Comparison of ENCODE assay signal across 25 mouse cellular contexts in the genomic region with DNA sequence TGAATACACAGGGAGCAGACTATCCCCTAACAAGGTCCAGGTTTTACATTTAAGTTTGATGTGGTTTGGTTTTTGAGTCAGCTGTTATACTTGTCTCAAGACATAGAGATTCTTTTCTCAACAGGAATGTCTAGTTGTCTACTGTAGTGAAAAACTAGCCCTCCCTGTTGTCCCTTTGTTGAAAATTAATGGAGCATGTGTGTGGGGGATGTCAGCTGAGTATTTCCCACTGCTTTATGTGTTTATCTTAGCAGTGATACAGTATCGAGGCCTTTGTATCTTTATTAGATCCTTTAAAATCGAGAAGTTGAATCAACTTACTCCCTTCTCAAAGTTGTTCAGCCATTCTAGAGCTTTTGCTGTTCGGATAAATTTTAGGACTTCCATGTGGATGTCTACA. TPM values are rescaled to one million over a fixed set of nuclear protein-coding genes. Genes with fewer than 3 reads are reported as not detected.
A peak's percentile ranks its signal among the peaks of the same experiment; 100 is the strongest.
DNase-seq lines count a peak whose midpoint lies in the region; ATAC-seq and TF ChIP-seq lines count a peak whose summit lies in the region.
"Had no signal": no experiment of that assay in that cellular context is flagged by ENCODE, and none has a peak within 500 bp of the region (broad histone marks: within the 10 kb centered on the region; RNA-seq: fewer than 3 reads in every experiment).

No protein-coding gene starts in this region.

- no peak for TF ChIP-seq CTCF in kidney, postnatal 0 days (IDR thresholded peaks at IDR 0.05; ENCODE audit: low read depth)

- H3K9ac ChIP-seq in kidney, embryonic 14.5 days (ENCODE audit: low read depth, low read length), result no peak overlapping the region
- H3K9ac ChIP-seq in kidney, postnatal 0 days (ENCODE audit: low read depth, low read length), result no peak overlapping the region
- H3K9ac ChIP-seq: embryonic facial prominence, embryonic 12.5 days; embryonic facial prominence, embryonic 15.5 days; forebrain, postnatal 0 days; heart, embryonic 12.5 days; heart, embryonic 15.5 days; hindbrain, embryonic 13.5 days had no signal

- H3K9me3 ChIP-seq in kidney, embryonic 14.5 days (ENCODE audit: control insufficient read depth, low read length), result no peaks in the 10 kb centered on the region
- no peaks in the 10 kb centered on the region for H3K9me3 ChIP-seq in kidney, postnatal 0 days (replicated peaks; ENCODE audit: low read length)
- H3K9me3 ChIP-seq: embryonic facial prominence, embryonic 12.5 days; embryonic facial prominence, embryonic 15.5 days; heart, embryonic 12.5 days; heart, embryonic 15.5 days; hindbrain, embryonic 10.5 days; hindbrain, embryonic 13.5 days had no signal

- H3K4me1 ChIP-seq in kidney, embryonic 14.5 days (ENCODE audit: control insufficient read depth, insufficient read depth, low read length), result peaks cover 14% of the 10 kb centered on the region
- H3K4me1 ChIP-seq in kidney, postnatal 0 days (replicated peaks; ENCODE audit: insufficient read depth, low read length), result peaks cover 8% of the 10 kb centered on the region; the same call in 1 of the 2 replicates
- H3K4me1 ChIP-seq: heart, embryonic 12.5 days; heart, embryonic 15.5 days had no signal

- ATAC-seq in kidney, embryonic 14.5 days (ENCODE audit: low FRiP score, low TSS enrichment), result peak; percentile 64
- ATAC-seq in kidney, postnatal 0 days (replicated peaks; ENCODE audit: low FRiP score, low read depth), result peak; percentile 49; the same call in 1 of the 2 replicates
- ATAC-seq: forebrain, embryonic 14.5 days; forebrain, postnatal 0 days had no signal

- 28% methylated on average over 3 of the region's 3 CpGs for WGBS in kidney, embryonic 14.5 days
- 23% methylated on average over 3 of the region's 3 CpGs for WGBS in kidney, postnatal 0 days

- no peak overlapping the region for H3K4me2 ChIP-seq in kidney, embryonic 14.5 days (replicated peaks; ENCODE audit: low read depth, low read length)
- H3K4me2 ChIP-seq in kidney, postnatal 0 days (ENCODE audit: low read length), result no peak overlapping the region
- H3K4me2 ChIP-seq: embryonic facial prominence, embryonic 12.5 days; embryonic facial prominence, embryonic 15.5 days; heart, embryonic 12.5 days; heart, embryonic 15.5 days; hindbrain, embryonic 13.5 days had no signal

- H3K27me3 ChIP-seq in kidney, embryonic 14.5 days (ENCODE audit: control insufficient read depth, insufficient read depth, low read length), result no peaks in the 10 kb centered on the region
- H3K27me3 ChIP-seq in kidney, postnatal 0 days (ENCODE audit: insufficient read depth, low read length), result no peaks in the 10 kb centered on the region
- H3K27me3 ChIP-seq: embryonic facial prominence, embryonic 12.5 days; embryonic facial prominence, embryonic 15.5 days; heart, embryonic 12.5 days had no signal

- DNase-seq in kidney, adult 9 months, result no peak
- peak; percentile 86 for DNase-seq in kidney, postnatal 0 days (ENCODE audit: low spot score)
- DNase-seq in kidney, postnatal 36 days, result no peak
- DNase-seq in mesoderm, embryonic 11.5 days (ENCODE audit: low read depth, low spot score), result peak; percentile 30
- DNase-seq in neural tube, embryonic 10.5 days (ENCODE audit: extremely low spot score, low spot score), result no peak
- no peak for DNase-seq in frontal cortex, postnatal 25 days (ENCODE audit: low spot score in 2 of 2)
- DNase-seq: adrenal gland, adult 2 months; adrenal gland, postnatal 14 days; cerebellum, adult 11 months; cerebellum, adult 2 months; cerebellum, adult 9-11 months; cerebellum, postnatal 25 days; forebrain, postnatal 0 days; gastrocnemius, postnatal 25 days; heart, adult 18-20 months; heart, postnatal 10 days; heart, postnatal 36 days had no signal

- no peak overlapping the region for H3K4me3 ChIP-seq in kidney, embryonic 14.5 days (ENCODE audit: low read length)
- H3K4me3 ChIP-seq in kidney, postnatal 0 days (replicated peaks; ENCODE audit: low read depth, low read length), result no peak overlapping the region
- H3K4me3 ChIP-seq: embryonic facial prominence, embryonic 12.5 days; embryonic facial prominence, embryonic 15.5 days; heart, embryonic 12.5 days; heart, embryonic 15.5 days; hindbrain, embryonic 10.5 days; hindbrain, embryonic 13.5 days had no signal

- H3K27ac ChIP-seq in kidney, embryonic 14.5 days (ENCODE audit: low read depth, low read length), result no peak overlapping the region
- no peak overlapping the region for H3K27ac ChIP-seq in kidney, postnatal 0 days
- H3K27ac ChIP-seq: embryonic facial prominence, embryonic 12.5 days; embryonic facial prominence, embryonic 15.5 days; heart, embryonic 15.5 days; hindbrain, embryonic 10.5 days; hindbrain, embryonic 13.5 days had no signal

- H3K36me3 ChIP-seq in kidney, embryonic 14.5 days (ENCODE audit: control insufficient read depth, insufficient read depth, low read length), result no peaks in the 10 kb centered on the region
- H3K36me3 ChIP-seq in kidney, postnatal 0 days (ENCODE audit: insufficient read depth, low read length), result no peaks in the 10 kb centered on the region
- H3K36me3 ChIP-seq: embryonic facial prominence, embryonic 12.5 days; embryonic facial prominence, embryonic 15.5 days; heart, embryonic 12.5 days; heart, embryonic 15.5 days; hindbrain, embryonic 10.5 days; hindbrain, embryonic 13.5 days had no signal

RNA-seq across cellular contexts. Expression of a gene that starts 7.0 kb away (rescaled TPM):
- polyA plus RNA-seq in kidney, embryonic 14.5 days (2014; fragmentation: Nextera tagmentation; extraction: Ambion mirVana), result 26.7 and 34.0 TPM in 2 replicates
- 67.3 and 68.5 TPM in 2 replicates for polyA plus RNA-seq in kidney, postnatal 0 days (2015; fragmentation: Nextera tagmentation; extraction: Ambion mirVana)

Comparison
In these comparisons a context has a peak if more than half of its experiments do, and no peak if none do; other contexts are left out.
1. DNase-seq: peak in kidney, postnatal 0 days (single experiment) and mesoderm, embryonic 11.5 days (single experiment); none in kidney, adult 9 months (single experiment), kidney, postnatal 36 days (0 of 2), neural tube, embryonic 10.5 days (single experiment) and frontal cortex, postnatal 25 days (0 of 2).